Mouse (Mus musculus): Measurements from ENCODE around the gene Sik3.

Sik3 gene

GRCm38 (mm10) chr9:46015081-46015551 is 2.5 kb downstream of the Sik3 start:
- peak in 1 of 2 experiments; percentile 10 for DNase-seq (ENCODE audit: low read depth in 2 of 2, low spot score in 2 of 2)

GRCm38 (mm10) chr9:46015831-46016230 is 3.2 kb downstream of the Sik3 start:
- no peak for DNase-seq (ENCODE audit: low read depth in 2 of 2, low spot score in 2 of 2)

- no peak for DNase-seq (ENCODE audit: low read depth in 2 of 2, low spot score in 2 of 2)
Observed at GRCm38 (mm10) chr9:46016417-46016816, 3.8 kb downstream of the Sik3 start.

- DNase-seq (ENCODE audit: low read depth in 2 of 2, low spot score in 2 of 2), result no peak
Observed at GRCm38 (mm10) chr9:46018316-46018715, 5.7 kb downstream of the Sik3 start.

GRCm38 (mm10) chr9:46019975-46020374 is 7.4 kb downstream of the Sik3 start:
- no peak for DNase-seq (ENCODE audit: low read depth in 2 of 2, low spot score in 2 of 2)

- DNase-seq (ENCODE audit: low read depth in 2 of 2, low spot score in 2 of 2), result no peak
Observed at GRCm38 (mm10) chr9:46023591-46023990, 11.0 kb downstream of the Sik3 start.

GRCm38 (mm10) chr9:46026058-46026849 is 13.6 kb downstream of the Sik3 start:
- no peak for DNase-seq (ENCODE audit: low read depth in 2 of 2, low spot score in 2 of 2)

GRCm38 (mm10) chr9:46027994-46028393 is 15.4 kb downstream of the Sik3 start:
- no peak for DNase-seq (ENCODE audit: low read depth in 2 of 2, low spot score in 2 of 2)

- no peak for DNase-seq (ENCODE audit: low read depth in 2 of 2, low spot score in 2 of 2)
Observed at GRCm38 (mm10) chr9:46029534-46029933, 16.9 kb downstream of the Sik3 start.

- DNase-seq (ENCODE audit: low read depth in 2 of 2, low spot score in 2 of 2), result no peak
Observed at GRCm38 (mm10) chr9:46030184-46030583, 17.6 kb downstream of the Sik3 start.

- DNase-seq (ENCODE audit: low read depth in 2 of 2, low spot score in 2 of 2), result no peak
Observed at GRCm38 (mm10) chr9:46030968-46031367, 18.3 kb downstream of the Sik3 start.

GRCm38 (mm10) chr9:46032190-46032589 is 19.6 kb downstream of the Sik3 start:
- DNase-seq (ENCODE audit: low read depth in 2 of 2, low spot score in 2 of 2), result no peak

GRCm38 (mm10) chr9:46033058-46033457 is 20.4 kb downstream of the Sik3 start:
- no peak for DNase-seq (ENCODE audit: low read depth in 2 of 2, low spot score in 2 of 2)

- DNase-seq (ENCODE audit: low read depth in 2 of 2, low spot score in 2 of 2), result no peak
Observed at GRCm38 (mm10) chr9:46033862-46034261, 21.2 kb downstream of the Sik3 start.

- no peak for DNase-seq (ENCODE audit: low read depth in 2 of 2, low spot score in 2 of 2)
Observed at GRCm38 (mm10) chr9:46035290-46035871, 22.8 kb downstream of the Sik3 start.

GRCm38 (mm10) chr9:46036881-46037280 is 24.3 kb downstream of the Sik3 start:
- no peak for DNase-seq (ENCODE audit: low read depth in 2 of 2, low spot score in 2 of 2)

GRCm38 (mm10) chr9:46038786-46039185 is 26.2 kb downstream of the Sik3 start:
- DNase-seq (ENCODE audit: low read depth in 2 of 2, low spot score in 2 of 2), result no peak

GRCm38 (mm10) chr9:46041186-46041585 is 28.6 kb downstream of the Sik3 start:
- DNase-seq (ENCODE audit: low read depth in 2 of 2, low spot score in 2 of 2), result no peak

GRCm38 (mm10) chr9:46042387-46042786 is 29.8 kb downstream of the Sik3 start:
- no peak for DNase-seq (ENCODE audit: low read depth in 2 of 2, low spot score in 2 of 2)

GRCm38 (mm10) chr9:46043626-46044025 is 31.0 kb downstream of the Sik3 start:
- no peak for DNase-seq (ENCODE audit: low read depth in 2 of 2, low spot score in 2 of 2)

GRCm38 (mm10) chr9:46046724-46047517 is 34.3 kb downstream of the Sik3 start:
- no peak for DNase-seq (ENCODE audit: low read depth in 2 of 2, low spot score in 2 of 2)

- DNase-seq (ENCODE audit: low read depth in 2 of 2, low spot score in 2 of 2), result no peak
Observed at GRCm38 (mm10) chr9:46049525-46049924, 36.9 kb downstream of the Sik3 start.
